Mouse (Mus musculus) heart, postnatal 0 days (tissue): Measurements from ENCODE around the gene Fnbp1.

Experiments used
- CTCF ChIP-seq: IDR thresholded peaks from 2 replicates; pipeline ENCODE4 v1.5.1; 2016; ENCODE audit warnings: antibody characterized with exemption, control low read depth, low read depth
- EP300 ChIP-seq: IDR thresholded peaks from 2 replicates; pipeline ENCODE4 v1.6.1; 2016; ENCODE audit warnings: antibody characterized with exemption, low read depth

DNA sequence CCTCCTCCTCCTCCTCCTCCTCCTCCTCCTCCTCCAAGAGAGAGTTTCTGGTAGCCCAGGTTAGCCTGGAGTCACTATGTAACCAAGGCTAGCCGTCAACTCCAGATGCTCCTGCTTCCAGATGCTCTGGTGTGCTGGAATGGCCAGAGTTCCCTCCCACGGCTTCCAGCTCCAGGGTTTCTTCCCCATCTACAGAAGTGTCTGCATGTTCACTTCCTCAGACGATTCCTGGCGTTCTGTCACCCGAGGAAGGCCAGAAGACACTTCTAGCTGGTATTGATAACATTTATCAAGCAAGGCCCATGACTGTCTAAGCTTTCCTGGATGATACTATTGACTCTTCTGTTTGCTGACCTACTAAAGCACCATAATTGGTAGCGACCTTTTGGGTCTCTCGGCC, 16.7 kb downstream of the Fnbp1 start:
- TF ChIP-seq CTCF (no peak), EP300 (no peak)
